Mouse (Mus musculus) limb, embryonic 13.5 days (tissue): Measurements from ENCODE around the gene Ptbp1. TPM values are rescaled to one million over a fixed set of nuclear protein-coding genes. Genes with fewer than 3 reads are reported as not detected.
A peak's percentile ranks its signal among the peaks of the same experiment; 100 is the strongest.

Source experiments
- ATAC-seq: fragments of 200-750 bp; cut with Nextera tagmentation; 2 replicates; pipeline ENCODE4 v1.8.0; 2017; ENCODE audit warnings: low read depth, moderate number of reproducible peaks, moderate TSS enrichment; ENCODE audit not compliant: low FRiP score
- H3K27ac ChIP-seq: fragments of 300-500 bp; sonication (generic); 2 replicates; pipeline ENCODE4 v1.5.1; 2015; ENCODE audit warnings: inconsistent platforms, mild to moderate bottlenecking, moderate library complexity
- H3K27me3 ChIP-seq: fragments of 300-500 bp; sonication (generic); 2 replicates; pipeline ENCODE4 v1.6.1; 2015; ENCODE audit warnings: mild to moderate bottlenecking, inconsistent platforms
- H3K36me3 ChIP-seq: fragments of 300-500 bp; sonication (generic); 2 replicates; pipeline ENCODE4 v1.6.1; 2015; ENCODE audit warnings: inconsistent platforms, mild to moderate bottlenecking, moderate library complexity
- H3K4me1 ChIP-seq: fragments of 300-500 bp; sonication (generic); 2 replicates; pipeline ENCODE4 v1.6.1; 2015; ENCODE audit warnings: inconsistent platforms
- H3K4me2 ChIP-seq: fragments of 300-500 bp; sonication (generic); replicated peaks from 2 replicates; pipeline ENCODE4 v1.6.1; 2015; ENCODE audit warnings: inconsistent platforms, mild to moderate bottlenecking, moderate library complexity
- H3K4me3 ChIP-seq: fragments of 300-500 bp; sonication (generic); 2 replicates; pipeline ENCODE4 v1.5.1; 2015; ENCODE audit warnings: moderate library complexity, mild to moderate bottlenecking, inconsistent platforms
- H3K9ac ChIP-seq: fragments of 300-500 bp; sonication (generic); 2 replicates; pipeline ENCODE4 v1.6.1; 2015; ENCODE audit warnings: mild to moderate bottlenecking, inconsistent platforms
- H3K9me3 ChIP-seq: fragments of 300-500 bp; sonication (generic); 2 replicates; pipeline ENCODE4 v1.6.1; 2016; ENCODE audit warnings: inconsistent platforms
- WGBS: fragments of 180-500 bp; shearing (Covaris S2); methylation state at CpG from one replicate; pipeline ENCODE4 v1.1.7; 2015; 5-methylcytosine and 5-hydroxymethylcytosine counted together
- polyA plus RNA-seq: library from polyadenylated mRNA; unstranded; fragments of >200 nt; fragmentation: Nextera tagmentation; extraction: Ambion mirVana; gene quantifications from 2 replicates; pipeline ENCODE4 v1.2.1, GENCODE M21; 2015

The Ptbp1 gene
- polyA plus RNA-seq, 1 experiment from 2014 or later = 366 TPM

- peak overlapping the region; percentile 100 for H3K4me2 ChIP-seq
- peaks cover 68% of the 10 kb centered on the region for H3K4me1 ChIP-seq
- H3K9me3 ChIP-seq = no peaks in the 10 kb centered on the region
- H3K4me3 ChIP-seq = peak overlapping the region; percentile 99
- peak overlapping the region; percentile 97 for H3K9ac ChIP-seq
- WGBS = under 1% methylated on average over 83 of the region's 83 CpGs
- peaks cover 42% of the 10 kb centered on the region for H3K36me3 ChIP-seq
- peak; percentile 10 for ATAC-seq
- no peaks in the 10 kb centered on the region for H3K27me3 ChIP-seq
- H3K27ac ChIP-seq = peak overlapping the region; percentile 100
Measured at GRCm38 (mm10) chr10:79854801-79855541, 744 bp downstream of the Ptbp1 start.

GRCm38 (mm10) chr10:79855558-79856184 is 1.4 kb downstream of the Ptbp1 start:
- peaks cover 73% of the 10 kb centered on the region for H3K4me1 ChIP-seq
- H3K27ac ChIP-seq = peak overlapping the region; percentile 100

GRCm38 (mm10) chr10:79856280-79856679 is 2.1 kb downstream of the Ptbp1 start:
- Histone ChIP-seq H3K9me3 (no peaks in the 10 kb centered on the region), H3K36me3 (peaks cover 55% of the 10 kb centered on the region)

More at GRCm38 (mm10) chr10:79855558-79856184, 1.4 kb downstream of the Ptbp1 start:
- H3K4me2 ChIP-seq = peak overlapping the region; percentile 100
- H3K36me3 ChIP-seq = peaks cover 49% of the 10 kb centered on the region
- no peaks in the 10 kb centered on the region for H3K9me3 ChIP-seq
- ATAC-seq = no peak
- H3K9ac ChIP-seq = peak overlapping the region; percentile 97
- no peaks in the 10 kb centered on the region for H3K27me3 ChIP-seq
- WGBS = 2% methylated on average over 10 of the region's 10 CpGs
- H3K4me3 ChIP-seq = peak overlapping the region; percentile 99

DNA sequence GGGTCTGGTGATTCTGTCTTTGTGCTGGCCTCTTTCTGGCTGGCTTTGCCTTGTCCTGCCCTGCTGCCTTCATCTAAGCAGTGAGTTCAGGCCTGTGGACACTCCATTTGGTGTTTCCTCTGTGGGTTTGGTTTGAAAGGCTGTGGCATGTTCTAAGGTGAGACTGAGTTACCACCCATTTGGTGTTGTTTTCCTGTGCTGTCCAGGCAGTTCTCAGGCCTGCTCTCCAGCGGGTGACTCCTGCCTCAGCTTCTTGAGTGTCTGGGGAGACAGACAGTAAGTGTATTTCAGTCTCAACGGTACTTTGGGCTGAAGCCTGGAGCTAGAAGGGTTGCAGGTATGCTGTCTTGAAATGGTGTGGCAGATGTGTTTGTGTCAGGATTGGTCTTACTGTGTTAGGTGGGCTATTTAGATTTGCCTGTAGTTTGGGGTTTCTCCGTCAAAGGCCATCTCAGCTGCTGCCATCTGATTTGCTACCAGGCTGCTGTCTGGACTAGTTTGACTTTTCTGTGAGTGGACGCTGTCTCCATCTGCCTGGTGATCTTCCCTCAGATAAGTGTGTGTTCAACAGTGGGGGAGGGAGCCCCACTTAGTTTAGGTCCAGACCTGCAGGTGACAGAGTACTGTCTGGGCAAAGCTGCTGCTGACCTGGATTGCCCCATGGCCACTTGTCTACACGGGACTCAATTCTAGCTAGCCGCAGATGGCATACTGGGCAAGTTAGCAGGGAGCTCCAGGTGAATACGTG is 2.7 kb downstream of the Ptbp1 start:
- peaks cover 61% of the 10 kb centered on the region for H3K36me3 ChIP-seq
- H3K9me3 ChIP-seq = no peaks in the 10 kb centered on the region
- peaks cover 70% of the 10 kb centered on the region for H3K4me1 ChIP-seq
- H3K4me3 ChIP-seq = peak overlapping the region; percentile 99
- H3K27me3 ChIP-seq = no peaks in the 10 kb centered on the region
- 47% methylated on average over 7 of the region's 7 CpGs for WGBS
- peak overlapping the region; percentile 97 for H3K9ac ChIP-seq
- H3K4me2 ChIP-seq = peak overlapping the region; percentile 100
- no peak for ATAC-seq
- H3K27ac ChIP-seq = peak overlapping the region; percentile 44; the same call in 1 of the 2 replicates

More at GRCm38 (mm10) chr10:79856280-79856679, 2.1 kb downstream of the Ptbp1 start:
- Histone ChIP-seq H3K27ac (no peak overlapping the region; the same call in 1 of the 2 replicates), H3K4me2 (peak overlapping the region; percentile 100), H3K27me3 (no peaks in the 10 kb centered on the region), H3K9ac (peak overlapping the region; percentile 97), H3K4me1 (peaks cover 74% of the 10 kb centered on the region), H3K4me3 (peak overlapping the region; percentile 99)
- WGBS = 44% methylated on average over 6 of the region's 6 CpGs
- ATAC-seq = no peak

DNA sequence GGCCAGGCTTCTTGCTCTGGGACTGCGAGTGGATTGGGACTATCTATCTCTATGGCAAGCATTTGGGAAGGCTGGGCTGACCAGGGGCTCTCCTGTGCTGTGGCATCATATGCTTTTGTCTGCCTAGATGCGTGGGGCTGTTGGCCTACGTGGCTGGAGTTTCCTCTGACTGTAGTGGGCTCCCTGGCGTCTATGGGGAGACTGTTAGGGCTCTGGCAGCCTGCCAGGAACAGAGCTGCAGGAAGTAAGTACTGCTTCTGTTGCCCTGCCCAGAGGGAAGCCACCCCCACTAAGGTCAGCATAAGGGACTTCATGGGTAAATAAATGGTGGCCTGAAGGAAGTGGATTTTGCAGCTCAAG is 3.2 kb downstream of the Ptbp1 start:
- Histone ChIP-seq H3K9ac (peak overlapping the region; percentile 97), H3K4me1 (peaks cover 65% of the 10 kb centered on the region), H3K36me3 (peaks cover 66% of the 10 kb centered on the region), H3K27ac (peak overlapping the region; percentile 44; the same call in 1 of the 2 replicates), H3K27me3 (no peaks in the 10 kb centered on the region), H3K4me2 (peak overlapping the region; percentile 100), H3K4me3 (peak overlapping the region; percentile 99), H3K9me3 (no peaks in the 10 kb centered on the region)
- ATAC-seq = no peak
- WGBS = 23% methylated on average over 4 of the region's 4 CpGs

DNA sequence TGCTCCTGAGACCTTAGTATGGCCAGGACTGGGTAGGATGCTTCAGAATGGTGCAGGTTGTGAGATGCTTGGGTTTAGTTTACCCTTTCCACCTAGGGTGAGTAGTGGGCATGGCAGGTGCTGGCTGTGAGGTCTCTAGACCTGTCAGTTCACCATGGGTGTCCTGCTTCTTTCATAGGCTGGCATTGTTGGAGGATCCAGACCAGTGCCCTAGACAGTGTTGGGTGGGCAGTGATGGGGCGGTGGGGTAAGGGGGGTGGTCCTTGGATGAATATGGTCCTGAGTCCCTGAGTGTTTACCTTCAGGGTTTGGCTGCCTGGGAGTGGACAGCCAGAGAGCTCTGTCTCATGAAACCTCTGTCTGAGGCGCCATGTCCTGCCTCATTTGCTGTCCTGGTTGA is 3.7 kb downstream of the Ptbp1 start:
- Histone ChIP-seq H3K4me2 (peak overlapping the region; percentile 100), H3K27ac (peak overlapping the region; percentile 44; the same call in 1 of the 2 replicates), H3K4me1 (peaks cover 60% of the 10 kb centered on the region), H3K9me3 (no peaks in the 10 kb centered on the region), H3K27me3 (no peaks in the 10 kb centered on the region), H3K9ac (peak overlapping the region; percentile 97), H3K4me3 (peak overlapping the region; percentile 99), H3K36me3 (peaks cover 71% of the 10 kb centered on the region)
- WGBS = 90% methylated on average over 2 of the region's 2 CpGs
- ATAC-seq = no peak

GRCm38 (mm10) chr10:79858416-79859074 is 4.3 kb downstream of the Ptbp1 start:
- Histone ChIP-seq H3K9me3 (no peaks in the 10 kb centered on the region), H3K27me3 (no peaks in the 10 kb centered on the region), H3K4me3 (peak overlapping the region; percentile 99), H3K9ac (peak overlapping the region; percentile 97), H3K4me1 (peaks cover 56% of the 10 kb centered on the region), H3K36me3 (peaks cover 78% of the 10 kb centered on the region), H3K4me2 (peak overlapping the region; percentile 100), H3K27ac (peak overlapping the region; percentile 44; the same call in 1 of the 2 replicates)
- 57% methylated on average over 17 of the region's 17 CpGs for WGBS
- ATAC-seq = no peak

GRCm38 (mm10) chr10:79859116-79859515 is 4.9 kb downstream of the Ptbp1 start:
- Histone ChIP-seq H3K4me1 (peaks cover 56% of the 10 kb centered on the region), H3K4me3 (no peak overlapping the region), H3K9ac (no peak overlapping the region), H3K9me3 (no peaks in the 10 kb centered on the region), H3K27ac (no peak overlapping the region), H3K36me3 (peaks cover 83% of the 10 kb centered on the region), H3K4me2 (no peak overlapping the region; the same call in 1 of the 2 replicates), H3K27me3 (no peaks in the 10 kb centered on the region)
- no peak for ATAC-seq
- WGBS = 83% methylated on average over 11 of the region's 11 CpGs

DNA sequence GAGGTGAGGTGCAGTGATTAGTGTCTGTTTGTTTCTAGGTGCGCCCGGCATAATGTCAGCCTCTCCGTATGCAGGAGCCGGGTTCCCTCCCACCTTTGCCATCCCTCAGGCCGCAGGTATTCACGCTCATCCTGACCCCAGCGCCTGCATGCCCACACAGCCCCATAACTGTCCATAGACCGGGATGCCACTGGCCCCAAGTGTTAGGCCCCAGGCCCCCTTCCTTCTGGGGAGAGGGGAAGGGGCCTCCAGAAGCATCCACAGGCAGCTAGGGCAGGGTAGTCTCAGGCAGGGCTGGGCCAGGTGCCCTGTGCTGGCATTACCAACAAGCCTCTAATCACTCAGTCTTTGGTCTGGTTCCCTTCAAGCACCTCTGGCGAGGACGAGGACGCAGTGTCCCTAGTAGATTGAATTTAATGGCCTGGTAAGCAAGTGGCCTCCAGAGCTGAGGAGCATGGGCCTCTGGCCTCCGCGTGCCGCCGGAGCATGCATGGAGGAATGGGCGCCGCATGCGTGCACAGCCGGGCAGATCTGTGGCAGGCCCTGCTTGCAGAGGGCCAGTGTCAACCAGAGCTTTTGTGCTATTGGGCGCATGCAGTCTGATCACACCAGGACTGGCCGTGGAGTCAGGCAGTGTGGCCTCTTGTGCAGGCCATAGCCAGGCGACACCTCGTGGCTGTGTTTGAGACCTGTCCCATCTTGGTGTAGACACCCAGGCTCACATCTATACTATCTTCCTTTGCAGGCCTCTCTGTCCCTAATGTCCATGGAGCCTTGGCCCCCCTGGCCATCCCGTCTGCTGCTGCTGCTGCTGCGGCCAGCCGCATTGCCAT is 6.1 kb downstream of the Ptbp1 start:
- H3K4me3 ChIP-seq = no peak overlapping the region
- H3K27ac ChIP-seq = peak overlapping the region; percentile 22; the same call in 1 of the 2 replicates
- H3K9me3 ChIP-seq = no peaks in the 10 kb centered on the region
- no peak overlapping the region for H3K4me2 ChIP-seq
- ATAC-seq = no peak
- peaks cover 61% of the 10 kb centered on the region for H3K4me1 ChIP-seq
- H3K36me3 ChIP-seq = peaks cover 94% of the 10 kb centered on the region
- H3K27me3 ChIP-seq = no peaks in the 10 kb centered on the region
- no peak overlapping the region; the same call in 1 of the 2 replicates for H3K9ac ChIP-seq
- 93% methylated on average over 26 of the region's 26 CpGs for WGBS

DNA sequence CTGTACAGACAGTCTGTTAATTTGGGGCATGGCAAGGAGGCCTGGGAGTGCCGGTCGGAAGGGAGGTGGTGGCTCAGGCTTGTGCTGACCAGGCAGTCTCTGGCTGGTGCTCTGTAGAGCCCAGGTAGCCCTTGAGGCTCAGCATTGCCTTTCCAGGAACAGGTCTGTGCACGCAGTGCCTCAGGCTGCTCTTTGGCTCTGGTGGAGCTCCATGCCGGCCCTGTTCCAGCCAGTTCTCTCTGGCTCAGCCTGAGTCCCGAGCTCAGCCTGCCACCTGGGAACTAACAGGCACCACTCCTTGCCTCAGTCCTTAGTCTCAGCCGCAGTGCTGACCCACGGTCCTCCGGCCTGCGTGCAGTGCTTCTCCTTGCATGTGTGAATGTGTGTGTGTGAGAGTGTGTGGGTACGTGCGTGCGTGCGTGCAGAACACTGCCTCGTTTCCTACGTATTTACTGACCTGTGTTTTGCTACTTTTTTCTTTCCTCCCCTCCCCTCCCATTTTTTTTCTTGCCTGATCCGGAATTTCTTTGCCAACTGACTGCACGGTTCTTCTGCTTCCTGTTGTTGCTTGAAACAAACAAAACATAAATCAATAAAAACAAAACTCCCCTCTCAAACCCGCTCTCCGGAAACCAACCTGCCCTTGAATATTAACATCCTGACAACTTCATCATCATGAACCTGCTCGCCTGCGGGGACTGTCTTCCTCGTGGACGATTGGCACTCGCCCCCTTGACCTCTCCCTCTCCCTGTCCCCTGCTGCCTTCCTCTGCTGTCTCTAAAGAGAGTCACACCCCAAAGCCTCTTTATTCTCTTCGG is 7.2 kb downstream of the Ptbp1 start:
- Histone ChIP-seq H3K9me3 (no peaks in the 10 kb centered on the region), H3K36me3 (peaks cover 99% of the 10 kb centered on the region), H3K4me1 (peaks cover 53% of the 10 kb centered on the region), H3K4me2 (no peak overlapping the region), H3K4me3 (no peak overlapping the region), H3K9ac (0 out of 2 replicates have a peak overlapping the region, but pooled peaks have one; percentile 13), H3K27me3 (no peaks in the 10 kb centered on the region), H3K27ac (peak overlapping the region; percentile 22; the same call in 1 of the 2 replicates)
- WGBS = 73% methylated on average over 25 of the region's 25 CpGs
- ATAC-seq = no peak
